Mouse (Mus musculus) embryonic facial prominence, embryonic 14.5 days (tissue): ENCODE measurements at regions not wholly inside any gene's neighbourhood (a gene's known extent, or its start where the extent isn't known, plus 50 kb on each side); places are given as distances from the start of the nearest gene placed in this dataset.

ENCODE experiments used
- ATAC-seq: fragments of 200-750 bp; cut with Nextera tagmentation; 2 replicates; pipeline ENCODE4 v1.8.0; 2017; ENCODE audit warnings: low read depth, moderate number of reproducible peaks, moderate TSS enrichment
- DNase-seq: peaks from one replicate; pipeline ENCODE4 v3.0.0-alpha.2; 2015; ENCODE audit warnings: low spot score
- H3K27ac ChIP-seq: fragments of 300-500 bp; sonication (generic); replicated peaks from 2 replicates; pipeline ENCODE4 v1.5.1; 2014; ENCODE audit warnings: low read depth, mild to moderate bottlenecking, low read length, moderate library complexity
- H3K27me3 ChIP-seq: fragments of 300-500 bp; sonication (generic); replicated peaks from 2 replicates; pipeline ENCODE4 v1.6.1; 2014; ENCODE audit warnings: low read length; ENCODE audit not compliant: control insufficient read depth, insufficient read depth
- H3K36me3 ChIP-seq: fragments of 300-500 bp; sonication (generic); 2 replicates; pipeline ENCODE4 v1.6.1; 2014; ENCODE audit warnings: low read length, mixed read lengths; ENCODE audit not compliant: control insufficient read depth, insufficient read depth
- H3K4me1 ChIP-seq: fragments of 300-500 bp; sonication (generic); 2 replicates; pipeline ENCODE4 v1.6.1; 2014; ENCODE audit warnings: antibody characterized with exemption, low read length; ENCODE audit not compliant: control insufficient read depth, insufficient read depth
- H3K4me2 ChIP-seq: fragments of 300-500 bp; sonication (generic); 2 replicates; pipeline ENCODE4 v1.6.1; 2014; ENCODE audit warnings: low read depth, mild to moderate bottlenecking, low read length, moderate library complexity, mixed read lengths
- H3K4me3 ChIP-seq: fragments of 300-500 bp; sonication (generic); 2 replicates; pipeline ENCODE4 v1.5.1; 2014; ENCODE audit warnings: low read depth, mild to moderate bottlenecking, low read length
- H3K9ac ChIP-seq: fragments of 300-500 bp; sonication (generic); 2 replicates; pipeline ENCODE4 v1.6.1; 2014; ENCODE audit warnings: low read depth, mild to moderate bottlenecking, low read length, moderate library complexity, mixed read lengths
- H3K9me3 ChIP-seq: fragments of 300-500 bp; sonication (generic); 2 replicates; pipeline ENCODE4 v1.6.1; 2016; ENCODE audit warnings: low read length; ENCODE audit not compliant: control insufficient read depth
- WGBS: fragments of 180-500 bp; shearing (Covaris S2); extraction: QIAGEN DNeasy Blood & Tissue Kit; methylation state at CpG from one replicate; pipeline ENCODE4 v1.1.7; 2014; 5-methylcytosine and 5-hydroxymethylcytosine counted together

DNA sequence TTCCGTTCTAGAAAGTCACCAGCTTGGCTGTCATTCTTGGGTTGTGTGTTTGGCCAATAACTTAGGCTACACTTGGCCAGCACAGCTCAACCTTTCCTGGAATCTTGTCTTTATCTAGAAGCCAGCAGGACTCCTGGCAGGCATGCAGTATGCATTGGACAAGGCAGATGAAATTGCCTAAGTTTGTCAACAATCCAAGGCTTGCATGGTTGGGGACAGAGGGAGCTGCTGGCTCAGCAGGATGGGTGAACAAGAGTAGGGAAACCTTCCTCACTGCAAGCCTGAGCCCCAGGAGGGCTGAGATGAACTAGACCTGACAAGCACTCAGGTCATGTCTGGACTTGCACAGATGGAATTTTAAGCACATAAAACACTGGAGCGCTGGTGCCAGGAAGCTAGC lies 115.6 kb upstream of the Dapk1 start:
- Histone ChIP-seq H3K4me3 (no peak overlapping the region), H3K27me3 (no peaks in the 10 kb centered on the region), H3K9me3 (no peaks in the 10 kb centered on the region), H3K4me1 (peaks cover 19% of the 10 kb centered on the region), H3K27ac (no peak overlapping the region), H3K4me2 (no peak overlapping the region), H3K9ac (no peak overlapping the region), H3K36me3 (no peaks in the 10 kb centered on the region)
- peak; percentile 55 for DNase-seq
- no peak for ATAC-seq
- WGBS, result 60% methylated on average over 2 of the region's 2 CpGs

DNA sequence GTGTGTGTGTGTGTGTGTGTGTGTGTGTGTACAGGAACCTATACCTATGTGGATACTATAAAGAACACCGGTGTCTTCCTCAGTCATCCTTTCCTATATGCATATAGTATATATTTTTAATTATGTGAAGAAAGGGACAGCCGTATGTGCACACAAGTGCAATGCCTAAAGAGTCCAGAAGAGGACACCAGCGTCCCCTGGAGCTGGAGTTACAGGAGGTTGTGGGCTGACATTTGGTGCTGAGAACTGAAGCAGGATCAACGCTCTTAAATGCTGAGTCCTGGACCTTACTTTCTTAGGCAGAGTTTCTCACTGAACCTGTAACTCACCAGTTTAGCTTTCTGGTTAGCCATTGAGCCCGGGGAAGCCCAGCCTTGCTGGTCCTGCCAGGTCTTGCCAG lies 114.9 kb upstream of the Dapk1 start:
- no peak overlapping the region for H3K9ac ChIP-seq
- no peak overlapping the region for H3K4me3 ChIP-seq
- H3K4me2 ChIP-seq, result no peak overlapping the region
- WGBS, result 96% methylated on average over 5 of the region's 5 CpGs
- no peaks in the 10 kb centered on the region for H3K36me3 ChIP-seq
- H3K27me3 ChIP-seq, result no peaks in the 10 kb centered on the region
- DNase-seq, result no peak
- no peaks in the 10 kb centered on the region for H3K9me3 ChIP-seq
- peaks cover 18% of the 10 kb centered on the region for H3K4me1 ChIP-seq
- H3K27ac ChIP-seq, result no peak overlapping the region
- ATAC-seq, result no peak

DNA sequence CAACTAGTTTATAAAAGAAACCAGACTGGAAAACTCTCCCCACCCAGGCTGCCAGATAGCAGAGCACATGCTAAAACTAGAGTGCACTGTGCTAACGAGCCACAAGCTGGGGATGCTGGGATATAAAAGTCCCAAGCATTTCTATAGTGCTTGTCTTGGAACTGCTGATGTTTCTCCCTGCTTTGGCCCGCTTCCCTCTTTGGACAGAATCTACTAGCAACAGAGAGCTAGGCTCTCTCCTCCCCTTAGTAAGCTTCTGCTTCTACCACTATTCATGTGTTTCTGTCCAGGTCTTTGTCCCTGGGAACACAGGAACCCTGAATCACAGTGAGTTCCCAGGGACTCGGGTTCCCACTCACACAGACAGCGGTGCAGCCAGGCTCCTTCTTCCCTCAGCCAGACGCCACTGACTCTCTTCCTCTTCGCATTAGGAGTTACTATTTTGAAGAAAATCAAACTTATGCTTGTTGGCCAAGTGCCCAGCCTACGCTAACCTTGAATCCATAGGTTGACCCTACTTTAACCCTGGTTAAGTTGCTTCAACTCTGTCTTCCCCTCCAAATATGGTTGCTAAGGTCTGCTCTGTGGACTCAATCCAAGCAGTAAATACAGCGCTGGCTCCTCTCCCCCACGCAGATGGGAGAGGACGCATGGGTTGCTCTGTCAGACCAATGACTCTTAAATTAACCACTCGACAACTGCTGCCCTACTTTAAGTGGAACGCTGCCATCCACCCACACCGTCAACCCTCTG lies 113.4 kb upstream of the Dapk1 start:
- peak overlapping the region; percentile 18; the same call in 1 of the 2 replicates for H3K4me2 ChIP-seq
- DNase-seq, result peak; percentile 86
- H3K27ac ChIP-seq, result peak overlapping the region; percentile 66
- H3K4me1 ChIP-seq, result peaks cover 18% of the 10 kb centered on the region
- no peaks in the 10 kb centered on the region for H3K27me3 ChIP-seq
- no peak overlapping the region for H3K4me3 ChIP-seq
- no peak overlapping the region for H3K9ac ChIP-seq
- 47% methylated on average over 13 of the region's 13 CpGs for WGBS
- peak; percentile 89 for ATAC-seq
- no peaks in the 10 kb centered on the region for H3K9me3 ChIP-seq
- no peaks in the 10 kb centered on the region for H3K36me3 ChIP-seq

DNA sequence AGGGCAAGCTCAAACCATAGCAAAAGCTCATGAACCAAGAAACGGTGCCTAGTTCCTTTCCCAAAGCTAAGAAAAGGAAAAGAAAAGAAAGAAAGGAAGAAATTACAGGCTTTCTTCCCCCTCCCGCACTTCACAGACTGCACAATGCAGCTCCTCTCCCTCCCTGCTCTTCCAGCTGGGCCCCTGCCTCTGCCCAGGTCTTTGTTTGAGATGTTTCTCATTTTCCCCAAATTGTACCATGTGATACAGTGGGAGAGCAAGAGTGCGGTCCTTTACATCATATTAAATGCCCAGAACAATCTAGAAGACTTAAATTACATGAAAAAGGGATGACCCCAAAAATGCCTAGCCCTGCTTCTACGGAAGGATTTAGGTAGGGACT lies 112.9 kb upstream of the Dapk1 start:
- no peaks in the 10 kb centered on the region for H3K27me3 ChIP-seq
- peak overlapping the region; percentile 18; the same call in 1 of the 2 replicates for H3K4me2 ChIP-seq
- H3K4me3 ChIP-seq, result no peak overlapping the region
- peak overlapping the region; percentile 66 for H3K27ac ChIP-seq
- no peaks in the 10 kb centered on the region for H3K9me3 ChIP-seq
- DNase-seq, result no peak
- peak; percentile 34; the same call in 1 of the 2 replicates for ATAC-seq
- peaks cover 18% of the 10 kb centered on the region for H3K4me1 ChIP-seq
- H3K9ac ChIP-seq, result no peak overlapping the region
- WGBS, result 55% methylated on average over 4 of the region's 4 CpGs
- no peaks in the 10 kb centered on the region for H3K36me3 ChIP-seq

DNA sequence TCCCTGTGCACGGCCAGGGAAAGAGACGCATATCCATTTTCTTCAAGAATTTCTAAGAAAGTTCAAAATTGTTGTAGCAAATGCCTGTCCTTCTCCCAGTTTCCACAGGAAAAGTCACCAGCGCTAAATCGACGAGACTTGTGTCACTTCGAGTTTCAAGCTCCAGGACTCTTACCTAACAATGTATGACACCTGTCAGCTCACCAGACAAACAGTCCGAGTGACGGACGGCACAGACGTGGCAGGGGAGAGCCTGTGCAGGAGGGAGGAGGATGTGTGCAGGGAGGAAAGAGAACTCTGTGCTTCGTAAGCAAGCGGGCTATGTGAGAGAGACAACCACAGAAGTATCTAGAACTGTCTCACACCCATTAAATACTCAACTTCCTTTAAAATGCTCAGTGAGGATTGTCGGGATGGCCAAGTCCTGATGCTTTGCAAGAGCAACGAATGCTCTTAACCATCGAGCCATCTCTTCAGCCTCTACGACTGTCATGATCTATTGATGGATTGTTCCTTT lies 109.7 kb upstream of the Dapk1 start:
- Histone ChIP-seq H3K27ac (no peak overlapping the region), H3K4me1 (peaks cover 18% of the 10 kb centered on the region), H3K4me2 (no peak overlapping the region), H3K36me3 (no peaks in the 10 kb centered on the region), H3K9ac (no peak overlapping the region), H3K4me3 (no peak overlapping the region), H3K27me3 (no peaks in the 10 kb centered on the region), H3K9me3 (no peaks in the 10 kb centered on the region)
- no peak for ATAC-seq
- DNase-seq, result no peak
- 70% methylated on average over 16 of the region's 16 CpGs for WGBS

DNA sequence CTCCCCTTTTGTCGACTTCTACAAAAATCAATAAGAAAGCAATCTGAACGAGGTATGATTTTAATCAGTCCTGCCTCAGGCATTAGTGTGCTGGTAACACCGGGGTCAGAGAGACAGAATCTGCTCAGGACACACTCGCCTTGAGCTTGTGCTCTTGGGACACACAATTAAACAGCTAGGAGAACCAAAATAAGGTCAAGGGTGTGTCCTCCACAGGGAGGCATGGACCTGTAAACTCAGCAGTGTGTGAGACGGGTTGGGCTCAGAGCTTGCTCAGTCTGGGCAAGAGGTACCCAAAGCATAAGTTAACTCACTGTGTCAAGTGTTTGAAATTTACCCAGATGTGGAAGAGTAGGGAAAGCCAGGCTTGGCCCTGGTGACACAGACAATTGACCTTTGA lies 107.9 kb upstream of the Dapk1 start:
- Histone ChIP-seq H3K4me1 (peaks cover 14% of the 10 kb centered on the region), H3K4me3 (no peak overlapping the region), H3K4me2 (no peak overlapping the region), H3K27ac (no peak overlapping the region), H3K9me3 (no peaks in the 10 kb centered on the region), H3K27me3 (no peaks in the 10 kb centered on the region), H3K36me3 (no peaks in the 10 kb centered on the region), H3K9ac (no peak overlapping the region)
- DNase-seq, result no peak
- no peak for ATAC-seq
- 40% methylated on average over 5 of the region's 5 CpGs for WGBS

DNA sequence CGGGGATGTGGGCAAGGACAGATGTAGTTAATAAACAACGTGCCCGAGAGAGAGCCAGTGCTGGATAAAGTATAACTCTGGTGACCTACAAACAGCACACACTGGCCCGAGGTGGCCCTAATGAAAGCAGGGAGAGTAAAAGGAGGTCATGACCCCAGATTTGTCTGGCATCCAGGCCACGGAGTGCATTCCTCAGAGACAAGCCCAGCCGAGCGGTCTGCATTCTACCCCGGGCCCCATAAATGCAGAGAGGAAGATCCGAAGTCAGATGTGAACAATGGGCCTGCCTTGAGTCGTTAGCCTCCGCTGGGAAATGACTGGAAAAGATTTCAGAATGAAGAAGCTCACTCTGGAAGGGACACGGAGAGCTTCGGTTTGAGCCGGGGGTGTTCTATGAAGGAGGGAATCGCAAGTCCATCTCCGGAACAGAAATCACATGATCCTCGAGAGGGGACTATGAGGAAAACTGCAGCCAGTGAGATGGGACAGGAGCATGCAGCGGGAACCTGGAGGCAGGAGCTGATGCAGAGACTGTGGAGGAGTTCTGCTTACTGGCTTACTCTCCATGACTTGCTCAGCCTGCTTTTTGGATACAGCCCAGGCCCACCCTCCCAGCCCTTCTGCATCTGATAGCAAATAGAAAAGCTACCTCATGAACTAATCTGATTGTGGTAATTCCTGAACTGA lies 103.9 kb upstream of the Dapk1 start:
- WGBS, result 13% methylated on average over 18 of the region's 18 CpGs
- DNase-seq (peak; percentile 71), ATAC-seq (peak; percentile 82; the same call in 1 of the 2 replicates)
- Histone ChIP-seq H3K9me3 (no peaks in the 10 kb centered on the region), H3K4me2 (peak overlapping the region; percentile 41), H3K9ac (0 out of 2 replicates have a peak overlapping the region, but pooled peaks have one; percentile 37), H3K27ac (no peak overlapping the region), H3K36me3 (no peaks in the 10 kb centered on the region), H3K27me3 (no peaks in the 10 kb centered on the region), H3K4me3 (no peak overlapping the region), H3K4me1 (peaks cover 7% of the 10 kb centered on the region)

DNA sequence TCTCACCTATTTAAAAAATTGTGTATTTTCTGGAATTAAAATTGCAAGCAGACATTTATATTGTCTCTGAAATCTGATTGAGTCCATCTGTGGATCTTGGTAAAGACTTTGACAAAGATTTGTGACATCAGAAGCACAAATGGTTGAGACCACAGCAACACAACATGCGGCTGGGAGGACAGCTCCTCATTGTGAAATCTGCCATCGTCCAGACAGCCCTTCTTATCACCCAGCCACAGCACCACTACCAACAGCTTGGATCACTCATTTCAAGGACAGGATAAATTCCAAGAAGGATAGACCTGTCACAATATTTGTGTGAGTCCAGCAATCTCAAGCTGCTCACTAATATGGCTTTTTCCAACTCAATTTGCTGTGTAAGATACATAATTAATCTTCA lies 97.6 kb upstream of the Dapk1 start:
- Histone ChIP-seq H3K4me2 (no peak overlapping the region), H3K27ac (no peak overlapping the region), H3K4me3 (no peak overlapping the region), H3K27me3 (no peaks in the 10 kb centered on the region), H3K9me3 (no peaks in the 10 kb centered on the region), H3K4me1 (peaks cover 3% of the 10 kb centered on the region; the same call in 1 of the 2 replicates), H3K36me3 (no peaks in the 10 kb centered on the region), H3K9ac (no peak overlapping the region)
- DNase-seq (no peak), ATAC-seq (no peak)
- WGBS, result 75% methylated on average over 2 of the region's 2 CpGs
